Mouse (Mus musculus) CD8-positive naive resting alpha-beta T cell, adult 2 months (primary cell): Measurements from ENCODE around the gene Rcan1.
A peak's percentile ranks its signal among the peaks of the same experiment; 100 is the strongest.

Experiments used
- DNase-seq, 2 experiments: peaks; one replicate each; pipeline ENCODE4 v3.0.0; 2022; ENCODE audit warnings: low read depth in 2 of 2, low spot score in 2 of 2

The Rcan1 gene

GRCm38 (mm10) chr16:92402216-92402615 lies 68.5 kb downstream of the Rcan1 start:
- no peak for DNase-seq

GRCm38 (mm10) chr16:92401206-92401605 lies 69.5 kb downstream of the Rcan1 start:
- DNase-seq, result no peak

GRCm38 (mm10) chr16:92399490-92400458 lies 70.9 kb downstream of the Rcan1 start:
- DNase-seq, result no peak

GRCm38 (mm10) chr16:92398574-92399118 lies 72.0 kb downstream of the Rcan1 start:
- DNase-seq, result no peak

- no peak for DNase-seq
These were observed 72.7 kb downstream of the Rcan1 start for GRCm38 (mm10) chr16:92397745-92398573.

- no peak for DNase-seq
These were observed 76.9 kb downstream of the Rcan1 start for GRCm38 (mm10) chr16:92393732-92394131.

GRCm38 (mm10) chr16:92387692-92388091 lies 83.0 kb downstream of the Rcan1 start:
- DNase-seq, result no peak

- peak; percentile 7 to 14 for DNase-seq
These were observed 85.6 kb downstream of the Rcan1 start for GRCm38 (mm10) chr16:92385062-92385461.

GRCm38 (mm10) chr16:92383412-92383811 lies 87.3 kb downstream of the Rcan1 start:
- DNase-seq, result no peak

- no peak for DNase-seq
These were observed 88.2 kb downstream of the Rcan1 start for GRCm38 (mm10) chr16:92382508-92382907.

- DNase-seq, result no peak
These were observed 89.6 kb downstream of the Rcan1 start for GRCm38 (mm10) chr16:92381092-92381491.

- no peak for DNase-seq
These were observed 93.7 kb downstream of the Rcan1 start for GRCm38 (mm10) chr16:92376976-92377375.

GRCm38 (mm10) chr16:92371623-92372022 lies 99.0 kb downstream of the Rcan1 start:
- no peak for DNase-seq

- no peak for DNase-seq
These were observed 101.4 kb downstream of the Rcan1 start for GRCm38 (mm10) chr16:92369260-92369659.

GRCm38 (mm10) chr16:92365477-92365876 lies 105.2 kb downstream of the Rcan1 start:
- no peak for DNase-seq

- DNase-seq, result no peak
These were observed 110.0 kb downstream of the Rcan1 start for GRCm38 (mm10) chr16:92360711-92361110.

GRCm38 (mm10) chr16:92359229-92359628 lies 111.4 kb downstream of the Rcan1 start, which contains the start of gene Kcne1:
Gene Kcne1, minus strand, starts transcription at chr16:92359468.
- no peak for DNase-seq

- no peak for DNase-seq
These were observed 111.9 kb downstream of the Rcan1 start for GRCm38 (mm10) chr16:92358734-92359133.

GRCm38 (mm10) chr16:92357566-92357965 lies 113.1 kb downstream of the Rcan1 start:
- DNase-seq, result no peak

GRCm38 (mm10) chr16:92357023-92357422 lies 113.6 kb downstream of the Rcan1 start:
- no peak for DNase-seq

- DNase-seq, result no peak
These were observed 114.7 kb downstream of the Rcan1 start for GRCm38 (mm10) chr16:92355982-92356381.
